In genomic region chr16:49500818-49501217, GRCm38 (mm10) we compare ENCODE assay signal across 8 mouse cellular contexts.
DNase-seq lines count a peak whose midpoint lies in the region; ATAC-seq lines count a peak whose summit lies in the region.

No protein-coding gene starts in this region.

- ATAC-seq in erythroblast, adult 5-6 weeks (replicated peaks; ENCODE audit: low FRiP score, poor library complexity, severe bottlenecking) = peak; percentile 78
- peak; percentile 52 for ATAC-seq in inflammation-experienced regulatory T-cells, adult 6 months

- DNase-seq in adrenal gland, postnatal 14 days = peak; percentile 25
- no peak for DNase-seq in adrenal gland, postnatal 25 days
- DNase-seq in 3T3-L1 (ENCODE audit: low read depth, low spot score) (peak; percentile 78), adipocyte (ENCODE audit: low spot score) (peak; percentile 70)
- DNase-seq in lung, postnatal 25 days (ENCODE audit: low spot score) = peak; percentile 58
- peak; percentile 16 for DNase-seq in thymus, postnatal 25 days
